Mouse (Mus musculus): ENCODE data around the gene Nolc1. TPM values are rescaled to one million over a fixed set of nuclear protein-coding genes. Genes with fewer than 3 reads are reported as not detected.

Gene Nolc1
- 42.5 and 53.8 TPM in 2 replicates for polyA plus RNA-seq (2015; fragmentation: Nextera tagmentation; extraction: Ambion mirVana)

DNA sequence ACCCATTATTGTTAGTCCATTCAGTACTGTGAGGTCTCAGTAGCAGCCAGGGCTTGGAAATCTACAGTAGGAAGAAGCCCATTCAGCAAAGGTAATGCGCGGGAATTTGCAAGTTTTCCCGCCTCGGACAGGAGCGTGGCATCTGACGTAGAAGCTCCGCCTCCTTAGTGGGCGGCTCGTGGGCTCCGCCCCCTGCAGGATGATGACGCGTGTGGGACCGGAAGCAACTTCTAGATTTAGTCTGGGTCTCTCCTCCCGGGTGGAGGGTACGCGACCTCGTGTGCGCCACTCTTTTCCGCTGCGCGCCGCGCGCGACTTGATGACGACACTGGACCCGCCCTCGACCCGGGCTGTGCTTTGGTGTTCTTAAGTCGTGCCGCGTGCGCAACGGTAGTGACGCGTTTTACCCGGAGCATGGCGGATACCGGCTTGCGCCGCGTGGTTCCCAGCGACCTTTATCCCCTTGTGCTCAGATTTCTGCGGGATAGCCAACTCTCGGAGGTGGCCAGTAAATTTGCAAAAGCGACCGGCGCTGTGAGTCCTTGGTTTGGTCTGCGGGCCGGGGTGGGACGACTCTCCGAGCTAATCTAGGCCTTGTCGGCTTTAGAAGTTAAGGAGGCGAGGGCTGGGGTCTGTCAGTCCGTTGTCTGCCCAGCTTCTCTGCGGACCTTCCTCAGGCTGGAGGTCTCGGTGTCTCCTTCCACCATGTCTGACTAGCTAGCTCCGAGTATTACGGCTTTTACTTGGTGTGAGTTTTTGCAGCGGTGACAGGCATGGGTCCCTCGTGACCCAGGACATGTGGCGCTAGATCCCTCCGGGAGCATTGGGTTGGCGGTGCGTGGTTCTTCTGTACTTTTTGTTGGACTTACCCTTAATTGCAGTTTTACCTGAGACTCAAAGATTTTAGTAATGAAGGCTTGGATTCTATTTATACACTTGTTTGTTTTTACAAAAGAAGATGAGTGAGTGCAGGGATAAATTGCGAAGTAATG lies at the start of gene Nolc1:
Gene Nolc1 (plus strand): TSS at position 248 of the 992 bp plus-strand sequence.
- H3K9me3 ChIP-seq (replicated peaks; ENCODE audit: control insufficient read depth, low read length), result no peaks in the 10 kb centered on the region
- ATAC-seq (replicated peaks; ENCODE audit: extremely low read depth, insufficient read depth, low FRiP score), result peak; percentile 96
- WGBS, result under 1% methylated on average over 66 of the region's 66 CpGs
- H3K36me3 ChIP-seq (ENCODE audit: control insufficient read depth, insufficient read depth), result peaks cover 43% of the 10 kb centered on the region
- H3K4me1 ChIP-seq (ENCODE audit: control insufficient read depth, insufficient read depth, low read length), result peaks cover 11% of the 10 kb centered on the region
- no peaks in the 10 kb centered on the region for H3K27me3 ChIP-seq (ENCODE audit: control insufficient read depth, insufficient read depth, low read length)
- H3K27ac ChIP-seq (ENCODE audit: low read length), result peak within 1 kb of the TSS; percentile 60
- peak within 1 kb of the TSS; percentile 78 for H3K9ac ChIP-seq (ENCODE audit: low read length)
- peak within 1 kb of the TSS; percentile 87 for H3K4me2 ChIP-seq (ENCODE audit: low read depth, low read length)
- peak within 1 kb of the TSS; percentile 84 for H3K4me3 ChIP-seq (ENCODE audit: low read length)

DNA sequence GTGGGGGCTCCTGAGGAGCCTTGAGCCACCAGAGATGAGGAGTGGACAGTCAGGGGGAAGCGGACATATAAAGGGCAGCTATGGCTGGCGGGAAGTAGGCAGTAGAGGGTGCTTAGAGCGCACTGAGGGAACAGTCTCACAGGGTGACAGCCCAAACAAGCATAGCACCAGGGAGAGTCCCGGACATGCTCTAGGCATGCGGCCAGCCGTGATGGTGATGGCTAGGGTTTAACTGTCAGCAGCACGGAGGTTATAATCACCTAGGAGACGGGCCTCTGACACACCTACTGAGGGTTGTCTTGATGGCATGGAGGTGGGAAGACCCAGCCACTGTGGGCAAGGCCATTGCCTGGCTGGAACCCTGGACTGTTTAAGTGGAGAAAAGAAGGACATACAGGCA lies 49.1 kb upstream of the Nolc1 start:
- Histone ChIP-seq H3K4me1 (ENCODE audit: control insufficient read depth, insufficient read depth, low read length) (peaks cover 9% of the 10 kb centered on the region), H3K27me3 (ENCODE audit: control insufficient read depth, insufficient read depth, low read length) (no peaks in the 10 kb centered on the region), H3K9me3 (replicated peaks; ENCODE audit: control insufficient read depth, low read length) (peaks cover 6% of the 10 kb centered on the region), H3K4me3 (ENCODE audit: low read length) (no peak overlapping the region), H3K27ac (ENCODE audit: low read length) (0 out of 2 replicates have a peak overlapping the region, but pooled peaks have one; percentile 1), H3K36me3 (ENCODE audit: control insufficient read depth, insufficient read depth) (0 out of 2 replicates have a peak, but pooled peaks cover 4% of the 10 kb centered on the region), H3K4me2 (ENCODE audit: low read depth, low read length) (no peak overlapping the region), H3K9ac (ENCODE audit: low read length) (no peak overlapping the region)
- WGBS, result 36% methylated on average over 8 of the region's 8 CpGs
- peak; percentile 78 for ATAC-seq (replicated peaks; ENCODE audit: extremely low read depth, insufficient read depth, low FRiP score)

DNA sequence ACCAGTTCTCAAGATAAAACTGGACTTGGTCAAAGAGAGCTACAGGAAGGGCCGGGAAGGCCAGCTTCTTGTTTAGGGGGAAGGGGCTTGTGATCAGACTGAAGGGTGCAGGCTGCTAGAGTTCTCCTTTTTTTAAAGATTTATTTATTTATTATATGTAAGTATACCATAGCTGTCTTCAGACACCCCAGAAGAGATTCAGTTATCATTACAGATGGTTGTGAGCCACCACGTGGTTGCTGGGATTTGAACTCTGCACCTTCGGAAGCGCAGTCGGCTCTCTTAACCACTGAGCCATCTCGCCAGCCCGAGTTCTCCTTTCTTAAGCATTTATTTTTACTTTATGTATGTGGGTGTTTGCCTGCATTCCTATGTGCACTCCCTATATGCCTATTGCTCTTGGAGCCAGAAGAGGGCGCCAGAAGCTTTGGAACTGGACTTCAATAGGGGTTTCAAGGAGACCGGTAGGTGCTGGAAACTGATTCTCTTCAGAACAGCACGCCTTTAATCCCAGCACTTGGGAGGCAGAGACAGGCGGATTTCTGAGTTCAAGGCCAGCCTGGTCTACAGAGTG lies 46.8 kb upstream of the Nolc1 start:
- ATAC-seq (replicated peaks; ENCODE audit: extremely low read depth, insufficient read depth, low FRiP score), result no peak
- Histone ChIP-seq H3K9me3 (replicated peaks; ENCODE audit: control insufficient read depth, low read length) (peaks cover 6% of the 10 kb centered on the region), H3K4me2 (ENCODE audit: low read depth, low read length) (no peak overlapping the region), H3K4me1 (ENCODE audit: control insufficient read depth, insufficient read depth, low read length) (peaks cover 9% of the 10 kb centered on the region), H3K27me3 (ENCODE audit: control insufficient read depth, insufficient read depth, low read length) (no peaks in the 10 kb centered on the region), H3K4me3 (ENCODE audit: low read length) (no peak overlapping the region), H3K27ac (ENCODE audit: low read length) (no peak overlapping the region), H3K36me3 (ENCODE audit: control insufficient read depth, insufficient read depth) (peaks cover 25% of the 10 kb centered on the region), H3K9ac (ENCODE audit: low read length) (no peak overlapping the region)
- 69% methylated on average over 11 of the region's 11 CpGs for WGBS

DNA sequence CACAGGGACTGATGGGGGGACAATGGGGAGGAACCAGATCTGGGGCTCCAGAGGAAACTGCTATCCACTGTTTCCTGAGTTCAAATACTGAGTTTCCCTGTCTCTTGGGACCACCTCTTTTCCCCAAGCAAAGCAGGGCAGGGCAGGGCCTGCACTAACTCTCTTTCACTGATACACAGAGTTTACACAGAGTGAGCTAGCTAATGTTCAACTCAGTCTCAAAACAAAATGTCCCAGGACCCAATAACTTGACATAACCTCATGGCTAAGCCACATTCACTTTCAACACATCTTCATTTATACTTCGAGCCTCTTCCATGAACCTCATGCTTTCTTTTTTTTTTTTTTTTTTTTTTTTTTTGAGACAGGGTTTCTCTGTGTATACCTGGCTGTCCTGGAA lies 46.0 kb upstream of the Nolc1 start:
- WGBS, result 87% methylated on average over 1 of the region's 1 CpGs
- ATAC-seq (replicated peaks; ENCODE audit: extremely low read depth, insufficient read depth, low FRiP score), result no peak
- Histone ChIP-seq H3K27ac (ENCODE audit: low read length) (no peak overlapping the region), H3K4me1 (ENCODE audit: control insufficient read depth, insufficient read depth, low read length) (peaks cover 9% of the 10 kb centered on the region), H3K36me3 (ENCODE audit: control insufficient read depth, insufficient read depth) (peaks cover 33% of the 10 kb centered on the region), H3K4me3 (ENCODE audit: low read length) (no peak overlapping the region), H3K9me3 (replicated peaks; ENCODE audit: control insufficient read depth, low read length) (peaks cover 6% of the 10 kb centered on the region), H3K4me2 (ENCODE audit: low read depth, low read length) (no peak overlapping the region), H3K9ac (ENCODE audit: low read length) (no peak overlapping the region), H3K27me3 (ENCODE audit: control insufficient read depth, insufficient read depth, low read length) (no peaks in the 10 kb centered on the region)

DNA sequence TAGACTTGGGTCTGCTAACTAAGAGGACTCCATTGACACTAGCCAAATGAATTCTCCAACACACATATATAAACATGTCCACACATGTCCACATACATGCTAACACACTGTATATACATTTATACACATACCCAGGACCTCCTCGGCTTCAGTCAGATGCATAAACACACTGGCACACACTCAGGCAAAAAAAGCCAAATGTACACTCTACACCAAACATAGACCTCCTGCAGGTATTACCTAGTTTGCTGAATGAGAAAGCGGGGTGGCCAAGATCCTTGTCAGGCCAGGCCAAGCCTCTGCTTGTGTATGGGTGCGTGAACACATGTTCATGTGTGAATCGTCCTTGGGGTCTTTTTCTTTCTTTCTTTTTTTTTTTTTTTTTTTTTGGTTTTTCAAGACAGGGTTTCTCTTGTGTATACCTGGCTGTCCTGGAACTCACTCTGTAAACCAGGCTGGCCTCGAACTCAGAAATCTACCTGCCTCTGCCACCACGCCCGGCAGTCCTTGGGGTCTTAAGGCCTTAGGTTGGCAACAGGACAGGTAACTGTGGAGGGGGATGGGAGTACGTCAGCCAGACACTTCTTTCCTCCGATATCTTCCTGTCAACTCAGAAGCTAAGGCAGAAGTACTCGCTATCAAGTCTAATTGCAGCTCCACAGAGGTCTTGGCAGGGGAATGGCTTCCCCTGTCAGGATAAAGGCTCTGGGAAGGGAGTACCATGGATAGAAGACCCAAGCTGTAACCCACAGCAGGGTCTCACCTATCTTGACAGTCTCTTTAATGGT lies 45.3 kb upstream of the Nolc1 start:
- WGBS, result 90% methylated on average over 10 of the region's 10 CpGs
- ATAC-seq (replicated peaks; ENCODE audit: extremely low read depth, insufficient read depth, low FRiP score), result no peak
- no peak overlapping the region for H3K27ac ChIP-seq (ENCODE audit: low read length)
- H3K4me3 ChIP-seq (ENCODE audit: low read length), result no peak overlapping the region
- peaks cover 9% of the 10 kb centered on the region for H3K4me1 ChIP-seq (ENCODE audit: control insufficient read depth, insufficient read depth, low read length)
- H3K4me2 ChIP-seq (ENCODE audit: low read depth, low read length), result no peak overlapping the region
- H3K36me3 ChIP-seq (ENCODE audit: control insufficient read depth, insufficient read depth), result peaks cover 41% of the 10 kb centered on the region
- H3K9me3 ChIP-seq (replicated peaks; ENCODE audit: control insufficient read depth, low read length), result peaks cover 6% of the 10 kb centered on the region
- H3K9ac ChIP-seq (ENCODE audit: low read length), result no peak overlapping the region
- H3K27me3 ChIP-seq (ENCODE audit: control insufficient read depth, insufficient read depth, low read length), result no peaks in the 10 kb centered on the region

DNA sequence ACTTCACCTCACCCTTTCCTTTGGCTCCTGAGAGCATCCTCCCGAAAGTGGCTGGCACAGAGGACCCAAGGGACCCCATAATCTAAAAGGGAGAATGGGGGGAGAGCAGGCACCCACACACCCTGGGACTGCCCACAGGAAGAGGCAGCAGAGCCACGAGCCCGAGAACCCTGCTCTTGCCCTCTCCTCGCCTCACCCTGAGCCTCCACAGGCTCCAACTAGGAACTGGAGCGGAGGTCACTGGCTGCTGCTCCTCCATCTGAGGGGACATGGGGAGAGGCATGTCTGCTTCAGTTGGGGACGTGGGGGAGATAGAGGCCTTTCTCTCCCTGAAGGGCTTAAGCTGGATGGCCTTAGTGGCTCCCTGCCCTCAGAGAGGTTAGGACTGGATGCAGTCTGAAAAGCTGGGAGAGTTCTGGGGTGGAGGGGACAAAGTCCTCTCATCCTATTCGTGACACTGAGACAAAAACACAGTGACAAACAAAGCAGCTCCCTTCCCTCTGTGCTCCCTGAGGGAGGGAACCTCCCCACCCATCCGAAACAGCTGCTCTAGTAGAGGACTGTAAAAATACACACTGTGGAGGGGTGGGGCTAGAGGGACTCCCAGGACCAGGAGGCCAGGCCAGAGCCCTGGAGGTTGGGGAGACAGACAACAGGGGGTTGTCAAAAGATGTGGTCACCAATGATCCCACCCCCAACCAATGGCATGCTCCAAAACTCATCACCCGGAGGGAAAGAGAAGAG lies 43.8 kb upstream of the Nolc1 start:
- H3K9me3 ChIP-seq (replicated peaks; ENCODE audit: control insufficient read depth, low read length), result peaks cover 6% of the 10 kb centered on the region
- H3K4me2 ChIP-seq (ENCODE audit: low read depth, low read length), result no peak overlapping the region
- no peak overlapping the region for H3K9ac ChIP-seq (ENCODE audit: low read length)
- peaks cover 52% of the 10 kb centered on the region for H3K36me3 ChIP-seq (ENCODE audit: control insufficient read depth, insufficient read depth)
- ATAC-seq (replicated peaks; ENCODE audit: extremely low read depth, insufficient read depth, low FRiP score), result no peak
- peaks cover 6% of the 10 kb centered on the region for H3K4me1 ChIP-seq (ENCODE audit: control insufficient read depth, insufficient read depth, low read length)
- no peaks in the 10 kb centered on the region for H3K27me3 ChIP-seq (ENCODE audit: control insufficient read depth, insufficient read depth, low read length)
- WGBS, result 74% methylated on average over 9 of the region's 9 CpGs
- H3K27ac ChIP-seq (ENCODE audit: low read length), result no peak overlapping the region
- H3K4me3 ChIP-seq (ENCODE audit: low read length), result no peak overlapping the region

DNA sequence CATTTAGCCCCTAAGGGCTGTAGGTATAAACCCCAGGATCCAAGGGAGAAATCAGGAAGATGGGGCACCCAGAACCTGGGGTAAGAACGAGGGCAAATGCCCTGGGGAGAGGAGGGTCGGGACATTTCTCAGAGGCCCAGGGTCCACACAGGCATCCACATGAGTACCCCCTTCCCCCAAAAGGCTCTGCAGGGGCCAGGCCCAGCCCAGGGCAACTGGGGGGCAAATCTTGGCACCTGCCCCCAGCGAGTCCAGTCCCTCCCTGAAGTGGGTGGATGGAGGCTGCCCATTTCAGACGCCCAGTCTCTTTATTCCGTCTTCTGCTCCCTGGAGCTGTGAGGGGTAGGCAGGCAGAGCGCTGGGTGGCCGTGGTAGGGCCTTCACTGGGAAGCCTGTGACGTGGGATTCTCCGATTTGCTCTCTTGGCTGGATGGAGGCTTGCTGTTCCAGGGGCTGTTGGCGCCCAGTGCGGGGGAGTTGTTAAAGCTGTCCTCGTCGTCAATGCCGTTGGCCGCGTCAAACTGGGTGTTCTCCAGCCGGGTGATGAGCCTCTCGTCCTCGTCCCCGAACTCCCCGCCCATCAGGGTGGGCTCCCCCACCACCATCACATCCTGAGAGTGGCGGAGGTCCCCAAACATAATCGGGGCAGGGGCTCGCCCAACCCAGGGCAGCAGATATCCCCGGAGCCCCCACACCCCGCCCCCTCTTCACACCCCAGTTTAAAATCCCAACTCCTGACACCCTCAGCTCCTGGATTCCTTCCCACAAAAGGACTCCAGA lies 42.7 kb upstream of the Nolc1 start:
- no peak overlapping the region for H3K27ac ChIP-seq (ENCODE audit: low read length)

DNA sequence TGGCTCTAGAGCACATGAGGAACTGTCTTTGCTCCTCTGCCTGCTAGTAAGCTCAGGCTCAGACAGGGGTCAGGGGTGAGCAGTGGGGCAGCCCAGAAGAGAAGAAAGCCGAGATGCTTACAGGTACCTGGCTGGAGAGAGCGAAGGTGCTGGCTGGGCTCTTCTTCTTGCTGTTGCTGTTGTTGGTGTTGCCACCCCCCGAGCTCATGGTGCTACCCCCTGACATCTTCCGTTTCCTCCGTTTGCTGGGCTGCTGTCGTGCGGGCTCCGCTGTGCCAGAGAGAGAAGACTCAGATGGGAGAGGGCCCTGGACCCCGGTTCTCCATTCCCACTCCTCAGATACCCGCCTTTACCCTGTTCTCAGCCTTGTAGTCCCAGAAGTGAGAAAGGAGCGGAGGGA lies 41.8 kb upstream of the Nolc1 start:
- no peak overlapping the region for H3K4me2 ChIP-seq (ENCODE audit: low read depth, low read length)
- ATAC-seq (replicated peaks; ENCODE audit: extremely low read depth, insufficient read depth, low FRiP score), result no peak
- peaks cover 52% of the 10 kb centered on the region for H3K36me3 ChIP-seq (ENCODE audit: control insufficient read depth, insufficient read depth)
- no peak overlapping the region for H3K9ac ChIP-seq (ENCODE audit: low read length)
- H3K4me1 ChIP-seq (ENCODE audit: control insufficient read depth, insufficient read depth, low read length), result peaks cover 22% of the 10 kb centered on the region
- peaks cover 6% of the 10 kb centered on the region for H3K9me3 ChIP-seq (replicated peaks; ENCODE audit: control insufficient read depth, low read length)
- H3K27me3 ChIP-seq (ENCODE audit: control insufficient read depth, insufficient read depth, low read length), result no peaks in the 10 kb centered on the region
- no peak overlapping the region for H3K4me3 ChIP-seq (ENCODE audit: low read length)
- H3K27ac ChIP-seq (ENCODE audit: low read length), result no peak overlapping the region
- 93% methylated on average over 11 of the region's 11 CpGs for WGBS

More for the DNA sequence above, 42.7 kb upstream of the Nolc1 start:
- no peaks in the 10 kb centered on the region for H3K27me3 ChIP-seq (ENCODE audit: control insufficient read depth, insufficient read depth, low read length)
- H3K9me3 ChIP-seq (replicated peaks; ENCODE audit: control insufficient read depth, low read length), result peaks cover 6% of the 10 kb centered on the region
- no peak for ATAC-seq (replicated peaks; ENCODE audit: extremely low read depth, insufficient read depth, low FRiP score)
- H3K4me1 ChIP-seq (ENCODE audit: control insufficient read depth, insufficient read depth, low read length), result peaks cover 13% of the 10 kb centered on the region
- H3K4me2 ChIP-seq (ENCODE audit: low read depth, low read length), result no peak overlapping the region
- no peak overlapping the region for H3K9ac ChIP-seq (ENCODE audit: low read length)
- peaks cover 52% of the 10 kb centered on the region for H3K36me3 ChIP-seq (ENCODE audit: control insufficient read depth, insufficient read depth)
- H3K4me3 ChIP-seq (ENCODE audit: low read length), result no peak overlapping the region
- 84% methylated on average over 26 of the region's 26 CpGs for WGBS

All from heart, embryonic 16.5 days (tissue).